Mouse (Mus musculus): Measurements from ENCODE around the gene Fgd3.

DNA sequence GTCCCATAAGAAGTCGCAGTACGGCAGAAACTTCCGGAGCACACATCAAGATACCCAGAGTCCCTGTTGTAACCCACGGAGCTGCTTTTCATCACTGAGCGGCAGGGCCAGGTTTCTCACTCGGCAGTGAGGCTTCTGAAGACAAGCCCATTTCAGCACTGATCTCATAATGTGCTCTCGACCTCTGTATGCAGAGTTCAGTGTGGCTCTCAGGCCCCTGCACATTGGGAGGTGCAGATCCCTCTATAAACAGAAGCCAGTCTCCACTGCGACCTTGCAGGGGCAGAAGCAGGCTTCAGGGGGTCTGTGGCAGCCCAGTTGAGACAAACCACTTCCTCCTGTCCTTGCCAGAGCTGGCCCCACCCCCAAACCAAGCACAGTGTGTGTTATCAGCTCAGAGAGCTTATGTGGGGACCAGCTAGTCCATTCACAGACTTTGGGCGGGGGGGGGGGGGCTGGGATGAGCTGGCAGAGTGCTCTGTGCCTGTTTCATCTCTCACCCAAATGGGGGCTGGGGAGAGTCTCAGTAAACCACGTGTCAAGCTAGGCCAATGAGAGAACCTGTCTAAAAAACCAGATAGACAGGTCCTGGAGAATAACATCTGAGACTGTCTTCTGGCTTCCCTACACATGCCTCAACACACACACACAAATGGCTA, 12.7 kb downstream of the Fgd3 start:
- no peak for TF ChIP-seq CTCF (IDR thresholded peaks at IDR 0.05; ENCODE audit: low read depth, low read length)
- no peak for TF ChIP-seq EP300 (IDR thresholded peaks at IDR 0.05; ENCODE audit: insufficient read depth, low read depth, low read length)
- TF ChIP-seq POLR2A (IDR thresholded peaks at IDR 0.05; ENCODE audit: insufficient read depth, low read length): no peak
